Comparison of ENCODE assay signal across 8 mouse cellular contexts in the genomic region with DNA sequence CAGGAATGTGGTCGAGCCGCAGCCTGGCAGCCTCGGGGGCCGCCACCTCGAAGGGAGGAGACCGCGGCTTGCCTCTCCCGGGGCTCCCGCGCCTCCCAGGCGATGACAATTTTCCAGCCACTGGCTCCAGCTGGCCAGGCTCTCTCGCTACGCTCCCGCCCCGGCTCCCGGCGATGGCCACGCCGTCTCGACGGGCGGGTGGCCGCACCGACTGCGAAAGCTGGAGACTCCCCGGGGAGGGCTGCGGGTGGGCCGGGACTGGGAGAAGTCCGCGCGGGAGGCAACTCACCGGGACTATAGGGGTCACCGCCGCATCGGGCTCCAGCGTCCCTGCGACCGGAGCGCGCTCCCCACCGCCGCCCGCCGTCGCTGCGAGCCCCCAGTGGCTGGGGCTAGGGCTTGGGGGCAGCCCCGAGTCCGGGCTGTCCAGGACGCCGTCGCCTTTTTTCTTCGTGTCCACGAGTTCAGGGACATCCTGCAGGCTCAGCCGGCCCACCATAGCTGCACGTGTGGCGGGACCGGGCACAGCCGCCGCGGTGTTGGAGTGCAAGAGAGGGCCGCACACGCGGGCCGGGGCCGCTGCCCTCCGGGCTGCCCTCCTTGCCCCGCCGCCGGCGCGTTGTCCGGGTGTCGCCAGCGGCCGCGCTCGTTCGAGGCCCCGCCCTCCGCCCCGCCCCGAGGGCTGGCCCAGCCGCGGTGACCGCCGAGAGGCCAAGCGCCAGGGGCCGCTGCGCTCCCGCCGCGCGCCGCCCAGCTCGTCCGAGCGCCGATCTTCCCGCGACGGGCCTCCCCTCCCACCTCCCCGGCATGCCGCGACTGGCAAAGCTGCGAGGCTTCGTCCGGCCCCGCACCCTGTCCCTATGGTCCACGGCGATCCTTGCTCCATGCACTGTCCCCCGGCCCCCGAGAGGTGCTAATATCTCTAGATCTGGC. TPM values are rescaled to one million over a fixed set of nuclear protein-coding genes. Genes with fewer than 3 reads are reported as not detected.
DNase-seq lines count a peak whose midpoint lies in the region; ATAC-seq and TF ChIP-seq lines count a peak whose summit lies in the region.

Gene Rflnb (minus strand): TSS at position 644 of the 933 bp plus-strand sequence.

- peak within 1 kb of the TSS; percentile 60 for H3K9ac ChIP-seq in forebrain, embryonic 16.5 days (replicated peaks; ENCODE audit: low read depth, low read length)

- peak; percentile 79 for ATAC-seq in forebrain, embryonic 16.5 days

- peak within 1 kb of the TSS; percentile 95 for H3K27ac ChIP-seq in cerebellum, adult 2 months (ENCODE audit: insufficient read depth, low read length)
- H3K27ac ChIP-seq in forebrain, embryonic 16.5 days (ENCODE audit: low read length): no peak within 1 kb of the TSS
- peak within 1 kb of the TSS; percentile 55 for H3K27ac ChIP-seq in layer of hippocampus, adult 2 months

- peaks cover 19% of the 10 kb centered on the region for H3K4me1 ChIP-seq in cerebellum, adult 2 months (ENCODE audit: control insufficient read depth, insufficient read depth, low read length)
- peaks cover 12% of the 10 kb centered on the region for H3K4me1 ChIP-seq in forebrain, embryonic 16.5 days (replicated peaks; ENCODE audit: control insufficient read depth, insufficient read depth, low read length)

- peak; percentile 58; the same call in 1 of the 2 replicates for TF ChIP-seq POLR2A in cerebellum, adult 2 months (IDR thresholded peaks at IDR 0.05; ENCODE audit: borderline replicate concordance, insufficient read depth, low read length)

- no peaks in the 10 kb centered on the region for H3K9me3 ChIP-seq in forebrain, embryonic 16.5 days (ENCODE audit: control insufficient read depth, low read length)

- peak; percentile 29; the same call in 1 of the 2 replicates for TF ChIP-seq CTCF in cerebellum, adult 2 months (IDR thresholded peaks at IDR 0.05; ENCODE audit: borderline replicate concordance, insufficient read depth, low read depth, low read length)
- peak; percentile 55 for TF ChIP-seq CTCF in layer of hippocampus, adult 2 months (conservative IDR thresholded peaks at IDR 0.05)

- 1% methylated on average over 101 of the region's 112 CpGs for WGBS in cerebellum, adult 2 months
- WGBS in forebrain, embryonic 16.5 days: under 1% methylated on average over 108 of the region's 112 CpGs

- intact Hi-C loops in heart, postnatal 36 days (cut with DNase I): loop anchor here (1.0 to 5.0 kb wide), 3 partner anchors 40 to 140 kb away; no protein-coding TSS in a partner anchor

- no peaks in the 10 kb centered on the region for H3K36me3 ChIP-seq in forebrain, embryonic 16.5 days (ENCODE audit: control insufficient read depth, insufficient read depth)

- H3K4me3 ChIP-seq in cerebellum, adult 2 months (replicated peaks; ENCODE audit: insufficient read depth, low read depth, low read length): peak within 1 kb of the TSS; percentile 100
- peak within 1 kb of the TSS; percentile 60 for H3K4me3 ChIP-seq in forebrain, embryonic 16.5 days (replicated peaks; ENCODE audit: low read length)
- H3K4me3 ChIP-seq in layer of hippocampus, adult 2 months: peak within 1 kb of the TSS; percentile 75

- no peaks in the 10 kb centered on the region for H3K27me3 ChIP-seq in cerebellum, adult 2 months (ENCODE audit: control insufficient read depth, insufficient read depth, low read length)
- peaks cover 5% of the 10 kb centered on the region; the same call in 1 of the 2 replicates for H3K27me3 ChIP-seq in forebrain, embryonic 16.5 days (replicated peaks; ENCODE audit: control insufficient read depth, insufficient read depth, low read length)

- peak; percentile 88 for DNase-seq in MN1 (ENCODE audit: low spot score)
- peak; percentile 87 to 89 for DNase-seq in cerebellum, adult 2 months
- DNase-seq in heart, postnatal 36 days: peak; percentile 93 to 94
- DNase-seq in layer of hippocampus, adult 2 months (ENCODE audit: low spot score in 2 of 2): peak; percentile 44 to 67
- DNase-seq in lung, postnatal 10 days: peak; percentile 95
- DNase-seq in ovary, postnatal 14 days (ENCODE audit: low spot score): peak; percentile 88
- DNase-seq in thymus, postnatal 14 days: peak; percentile 45

- H3K4me2 ChIP-seq in forebrain, embryonic 16.5 days (ENCODE audit: low read length): peak within 1 kb of the TSS; percentile 97

RNA-seq across cellular contexts. Expression of gene Rflnb, which starts in this region (rescaled TPM):
- polyA plus RNA-seq in cerebellum, adult 2 months (2012; rRNA removed): 15.7 and 18.4 TPM in 2 replicates
- 7.4 and 7.5 TPM in 2 replicates for polyA plus RNA-seq in forebrain, embryonic 16.5 days (2015; fragmentation: Nextera tagmentation; extraction: Ambion mirVana)
- 10 to 100 TPM; 33.3 to 50.0 TPM for total RNA-seq in heart, postnatal 36 days (2021)
- total RNA-seq in layer of hippocampus, adult 2 months (2021): 1 to 10 TPM; 7.0 to 9.5 TPM

Comparison
In these comparisons a context has a peak if more than half of its experiments do, and no peak if none do; other contexts are left out.
1. DNase-seq: peak in every context shown above with its lines; median percentile 95 in lung, postnatal 10 days; 94 in heart, postnatal 36 days; 88 in MN1; 88 in cerebellum, adult 2 months; 88 in ovary, postnatal 14 days; 56 in layer of hippocampus, adult 2 months; 45 in thymus, postnatal 14 days.